Mouse (Mus musculus) limb, embryonic 11.5 days (tissue): ENCODE results near the gene Rmi2. TPM values are rescaled to one million over a fixed set of nuclear protein-coding genes. Genes with fewer than 3 reads are reported as not detected.

ENCODE experiments used
- ATAC-seq: fragments of 200-750 bp; cut with Nextera tagmentation; 2 replicates; pipeline ENCODE4 v1.8.0; 2017; ENCODE audit warnings: low read depth; ENCODE audit not compliant: insufficient number of reproducible peaks, low FRiP score, low TSS enrichment
- DNase-seq: peaks from one replicate; pipeline ENCODE4 v3.0.0-alpha.2; 2015; ENCODE audit warnings: low spot score
- H3K27ac ChIP-seq: fragments of 300-500 bp; sonication (generic); replicated peaks from 2 replicates; pipeline ENCODE4 v1.5.1; 2014; ENCODE audit warnings: low read depth, mild to moderate bottlenecking, low read length
- H3K27me3 ChIP-seq: fragments of 300-500 bp; sonication (generic); 2 replicates; pipeline ENCODE4 v1.6.1; 2014; ENCODE audit warnings: mild to moderate bottlenecking, low read length, mixed read lengths; ENCODE audit not compliant: control insufficient read depth, insufficient read depth
- H3K36me3 ChIP-seq: fragments of 300-500 bp; sonication (generic); 2 replicates; pipeline ENCODE4 v1.6.1; 2014; ENCODE audit warnings: mild to moderate bottlenecking, low read length, moderate library complexity, mixed read lengths; ENCODE audit not compliant: control insufficient read depth, insufficient read depth
- H3K4me1 ChIP-seq: fragments of 300-500 bp; sonication (generic); 2 replicates; pipeline ENCODE4 v1.6.1; 2014; ENCODE audit warnings: low read length, mixed read lengths; ENCODE audit not compliant: control insufficient read depth, insufficient read depth
- H3K4me2 ChIP-seq: fragments of 300-500 bp; sonication (generic); 2 replicates; pipeline ENCODE4 v1.6.1; 2014; ENCODE audit warnings: low read depth, mild to moderate bottlenecking, moderate library complexity; ENCODE audit not compliant: severe bottlenecking
- H3K4me3 ChIP-seq: fragments of 300-500 bp; sonication (generic); 2 replicates; pipeline ENCODE4 v1.5.1; 2014; ENCODE audit warnings: low read depth, low read length
- H3K9ac ChIP-seq: fragments of 300-500 bp; sonication (generic); 2 replicates; pipeline ENCODE4 v1.6.1; 2014; ENCODE audit warnings: mild to moderate bottlenecking, low read length
- H3K9me3 ChIP-seq: fragments of 300-500 bp; sonication (generic); 2 replicates; pipeline ENCODE4 v1.6.1; 2016; ENCODE audit warnings: low read length; ENCODE audit not compliant: control insufficient read depth
- WGBS: fragments of 180-500 bp; shearing (Covaris S2); extraction: QIAGEN DNeasy Blood & Tissue Kit; methylation state at CpG from one replicate; pipeline ENCODE4 v1.1.7; 2014; 5-methylcytosine and 5-hydroxymethylcytosine counted together
- polyA plus RNA-seq: library from polyadenylated mRNA; unstranded; fragments of >200 nt; fragmentation: Nextera tagmentation; extraction: Ambion mirVana; gene quantifications from 2 replicates; pipeline ENCODE4 v1.2.1, GENCODE M21; 2014

Gene Rmi2
- polyA plus RNA-seq, 1 experiment from 2014 or later = 4.3 TPM

DNA sequence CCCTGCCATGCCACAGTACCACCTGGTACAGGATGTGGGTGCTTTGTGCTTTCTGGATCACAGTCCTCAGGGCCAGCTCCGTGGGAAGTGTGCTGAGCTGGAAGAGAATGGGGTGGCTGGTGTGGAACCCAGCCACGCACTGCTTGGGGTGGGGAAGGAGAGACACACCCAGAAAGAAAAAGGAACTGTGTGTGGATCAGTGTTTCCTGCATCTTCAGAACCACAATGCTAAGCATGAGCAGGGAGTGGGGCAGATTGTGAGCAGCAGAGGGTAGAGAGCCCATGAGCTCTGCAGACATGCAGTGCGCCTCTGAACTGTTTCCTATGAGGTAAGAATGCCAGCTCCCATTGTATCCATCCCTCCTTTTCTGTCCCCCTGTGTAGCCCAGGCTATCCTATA, 43.4 kb downstream of the Rmi2 start:
- DNase-seq = no peak
- peaks cover 3% of the 10 kb centered on the region; the same call in 1 of the 2 replicates for H3K4me1 ChIP-seq
- no peaks in the 10 kb centered on the region for H3K27me3 ChIP-seq
- WGBS = 83% methylated on average over 3 of the region's 3 CpGs
- no peak overlapping the region for H3K27ac ChIP-seq
- ATAC-seq = no peak
- no peaks in the 10 kb centered on the region for H3K9me3 ChIP-seq
- no peak overlapping the region for H3K4me3 ChIP-seq
- H3K4me2 ChIP-seq = no peak overlapping the region
- H3K9ac ChIP-seq = no peak overlapping the region
- no peaks in the 10 kb centered on the region for H3K36me3 ChIP-seq

DNA sequence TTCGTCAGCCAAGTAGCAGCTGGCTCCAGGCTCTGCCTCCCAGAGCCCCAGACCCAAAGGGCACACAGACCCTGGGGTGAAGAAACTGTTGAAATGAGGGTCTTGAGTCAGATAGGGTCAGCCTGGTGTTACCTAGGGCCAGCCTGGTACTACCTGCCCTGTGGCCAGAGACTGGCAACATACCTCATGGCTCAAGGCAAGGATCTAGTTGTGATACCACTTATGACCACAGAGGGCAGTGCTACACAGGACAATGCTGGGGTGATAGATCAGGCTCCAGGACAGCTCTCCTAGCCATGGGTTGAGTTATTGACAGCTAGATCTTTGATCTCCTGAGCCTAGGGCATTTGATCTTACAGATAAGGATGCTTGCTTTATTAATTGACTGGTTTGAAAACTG, 44.6 kb downstream of the Rmi2 start:
- DNase-seq (peak; percentile 79), ATAC-seq (0 out of 2 replicates have a peak, but pooled peaks have one; percentile 37)
- peaks cover 3% of the 10 kb centered on the region; the same call in 1 of the 2 replicates for H3K4me1 ChIP-seq
- WGBS = 100% methylated on average over 1 of the region's 1 CpGs
- H3K27ac ChIP-seq = no peak overlapping the region
- no peaks in the 10 kb centered on the region for H3K36me3 ChIP-seq
- no peak overlapping the region for H3K9ac ChIP-seq
- H3K27me3 ChIP-seq = no peaks in the 10 kb centered on the region
- no peak overlapping the region for H3K4me3 ChIP-seq
- H3K9me3 ChIP-seq = no peaks in the 10 kb centered on the region
- H3K4me2 ChIP-seq = no peak overlapping the region

DNA sequence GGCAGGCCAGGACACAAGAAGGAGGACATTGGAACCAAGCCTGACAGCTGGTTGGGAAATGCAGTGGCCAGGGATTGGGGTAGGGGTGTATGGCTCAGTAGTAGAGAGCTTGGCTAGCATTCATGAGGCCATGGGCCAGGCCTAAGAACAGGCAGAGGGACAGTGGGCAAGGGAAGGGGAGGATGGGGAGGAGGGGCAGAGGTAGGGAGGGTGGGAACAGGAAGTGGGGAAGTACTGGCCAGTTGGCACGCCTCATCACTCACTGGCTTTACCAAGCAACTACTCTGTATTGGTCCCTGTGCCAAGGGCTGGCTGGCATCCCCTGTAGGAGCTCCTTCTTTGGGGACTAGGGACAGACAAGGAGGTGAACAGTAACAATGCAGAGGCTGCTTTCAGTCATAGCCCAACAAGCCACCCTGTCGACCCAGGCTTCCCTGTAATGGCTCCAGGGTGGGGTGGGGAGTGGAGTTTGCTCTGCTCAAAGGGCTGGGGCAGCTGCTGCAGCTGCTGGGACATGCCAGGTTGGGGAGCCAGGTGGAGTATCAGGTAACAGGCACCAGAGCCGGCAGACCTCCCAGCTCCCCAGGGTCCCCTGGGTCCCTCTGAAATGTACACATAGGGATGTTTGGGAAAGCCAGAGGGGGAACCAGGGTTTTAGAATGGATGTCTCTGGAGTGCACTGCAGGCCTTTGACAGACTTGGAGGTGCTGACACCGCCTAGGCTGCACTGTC, 46.5 kb downstream of the Rmi2 start:
- no peaks in the 10 kb centered on the region for H3K9me3 ChIP-seq
- H3K4me2 ChIP-seq = no peak overlapping the region
- 45% methylated on average over 4 of the region's 4 CpGs for WGBS
- H3K27ac ChIP-seq = no peak overlapping the region
- peaks cover 3% of the 10 kb centered on the region; the same call in 1 of the 2 replicates for H3K4me1 ChIP-seq
- H3K36me3 ChIP-seq = no peaks in the 10 kb centered on the region
- H3K9ac ChIP-seq = no peak overlapping the region
- H3K27me3 ChIP-seq = no peaks in the 10 kb centered on the region
- no peak for ATAC-seq
- no peak overlapping the region for H3K4me3 ChIP-seq
- DNase-seq = no peak

DNA sequence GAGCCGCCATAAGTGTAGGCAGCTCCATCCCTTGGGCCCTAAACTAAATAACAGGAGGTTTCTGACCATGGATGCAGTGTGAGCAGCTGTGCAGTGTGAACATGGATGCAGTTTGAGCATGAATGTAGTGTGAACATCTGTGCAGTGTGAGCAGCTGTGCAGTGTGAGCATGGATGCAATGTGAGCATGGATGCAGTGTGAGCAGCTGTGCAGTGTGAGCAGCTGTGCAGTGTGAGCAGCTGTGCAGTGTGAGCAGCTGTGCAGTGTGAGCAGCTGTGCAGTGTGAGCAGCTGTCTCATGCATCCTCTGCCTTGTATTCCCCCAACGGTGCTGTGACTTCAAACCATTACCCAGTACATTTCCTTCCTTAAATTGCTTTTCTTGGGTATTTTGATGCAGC, 52.6 kb downstream of the Rmi2 start:
- no peaks in the 10 kb centered on the region for H3K36me3 ChIP-seq
- H3K4me2 ChIP-seq = no peak overlapping the region
- no peaks in the 10 kb centered on the region for H3K27me3 ChIP-seq
- no peaks in the 10 kb centered on the region for H3K9me3 ChIP-seq
- H3K4me1 ChIP-seq = no peaks in the 10 kb centered on the region
- ATAC-seq (no peak), DNase-seq (no peak)
- H3K4me3 ChIP-seq = no peak overlapping the region
- no peak overlapping the region for H3K27ac ChIP-seq
- 92% methylated on average over 2 of the region's 2 CpGs for WGBS
- no peak overlapping the region for H3K9ac ChIP-seq

DNA sequence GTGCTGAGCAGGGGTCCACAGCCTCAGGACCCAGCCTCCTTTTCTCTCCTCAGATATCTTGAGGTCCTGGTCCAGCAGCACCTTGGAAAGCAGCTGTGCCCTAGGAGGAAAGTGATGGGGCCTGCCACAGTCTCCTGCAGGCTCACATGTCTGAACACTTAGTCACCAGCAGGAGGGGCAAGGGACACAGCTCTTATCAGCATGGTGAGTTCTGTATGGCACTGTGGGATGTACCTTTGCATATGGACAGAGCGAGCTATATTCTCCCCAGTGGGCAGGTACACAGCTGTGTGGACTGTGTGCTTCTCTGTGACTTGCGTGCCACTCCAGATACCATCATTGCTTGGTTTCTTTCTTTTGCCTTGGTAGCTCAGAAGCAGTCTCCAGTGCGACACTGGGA, 55.5 kb downstream of the Rmi2 start:
- Histone ChIP-seq H3K4me2 (no peak overlapping the region), H3K27me3 (no peaks in the 10 kb centered on the region), H3K9ac (no peak overlapping the region), H3K36me3 (no peaks in the 10 kb centered on the region), H3K4me1 (no peaks in the 10 kb centered on the region), H3K9me3 (no peaks in the 10 kb centered on the region), H3K4me3 (no peak overlapping the region), H3K27ac (no peak overlapping the region)
- WGBS = 87% methylated on average over 3 of the region's 3 CpGs
- ATAC-seq (no peak), DNase-seq (no peak)

DNA sequence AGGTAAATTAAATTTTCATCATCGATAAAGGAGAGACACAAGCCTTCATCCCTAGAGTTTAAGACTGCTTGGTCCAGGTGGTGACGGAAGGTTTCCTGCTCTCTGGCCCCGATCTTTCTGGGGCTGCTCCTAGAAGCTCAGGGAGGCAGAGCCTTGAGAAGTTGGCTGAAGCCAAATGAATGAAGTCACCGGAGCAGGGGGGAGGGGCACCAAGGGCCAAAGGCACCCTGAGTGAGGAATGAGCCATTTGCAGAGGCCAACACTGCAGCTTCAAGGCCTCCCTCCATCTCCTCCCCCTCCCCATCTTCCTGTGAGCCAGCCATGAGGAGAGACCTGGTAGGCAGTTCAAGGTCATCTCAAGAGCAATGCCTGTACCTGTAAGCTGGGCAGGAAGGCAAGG, 58.3 kb downstream of the Rmi2 start:
- H3K4me2 ChIP-seq = no peak overlapping the region
- H3K27me3 ChIP-seq = no peaks in the 10 kb centered on the region
- no peak for ATAC-seq
- H3K9me3 ChIP-seq = no peaks in the 10 kb centered on the region
- H3K9ac ChIP-seq = no peak overlapping the region
- DNase-seq = no peak
- WGBS = 68% methylated on average over 4 of the region's 4 CpGs
- no peak overlapping the region for H3K27ac ChIP-seq
- no peak overlapping the region for H3K4me3 ChIP-seq
- H3K4me1 ChIP-seq = no peaks in the 10 kb centered on the region
- no peaks in the 10 kb centered on the region for H3K36me3 ChIP-seq

DNA sequence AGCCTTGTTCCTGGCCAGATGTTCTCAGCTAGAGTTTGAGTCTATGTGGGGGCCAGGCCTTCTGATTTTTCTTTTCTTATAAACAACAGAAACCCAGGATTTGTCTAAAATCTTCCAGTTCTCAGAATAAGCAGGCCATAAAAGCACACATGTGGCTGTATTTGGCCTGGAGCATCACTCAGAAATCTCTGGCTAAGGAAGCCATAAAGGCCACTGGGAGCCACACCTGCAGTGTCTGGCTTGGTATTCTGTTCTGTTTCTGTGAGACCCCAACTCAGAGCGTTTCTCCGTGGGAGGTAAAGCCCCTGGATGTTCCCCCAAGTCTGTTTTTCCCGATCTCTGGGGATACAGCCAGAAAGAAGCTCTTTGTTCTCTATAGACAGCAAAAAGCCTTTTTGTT, 61.0 kb downstream of the Rmi2 start:
- Histone ChIP-seq H3K4me3 (no peak overlapping the region), H3K9ac (no peak overlapping the region), H3K27ac (no peak overlapping the region), H3K36me3 (0 out of 2 replicates have a peak, but pooled peaks cover under 1% of the 10 kb centered on the region), H3K9me3 (no peaks in the 10 kb centered on the region), H3K4me2 (no peak overlapping the region), H3K27me3 (no peaks in the 10 kb centered on the region), H3K4me1 (no peaks in the 10 kb centered on the region)
- DNase-seq (no peak), ATAC-seq (no peak)
- WGBS = 75% methylated on average over 3 of the region's 3 CpGs

DNA sequence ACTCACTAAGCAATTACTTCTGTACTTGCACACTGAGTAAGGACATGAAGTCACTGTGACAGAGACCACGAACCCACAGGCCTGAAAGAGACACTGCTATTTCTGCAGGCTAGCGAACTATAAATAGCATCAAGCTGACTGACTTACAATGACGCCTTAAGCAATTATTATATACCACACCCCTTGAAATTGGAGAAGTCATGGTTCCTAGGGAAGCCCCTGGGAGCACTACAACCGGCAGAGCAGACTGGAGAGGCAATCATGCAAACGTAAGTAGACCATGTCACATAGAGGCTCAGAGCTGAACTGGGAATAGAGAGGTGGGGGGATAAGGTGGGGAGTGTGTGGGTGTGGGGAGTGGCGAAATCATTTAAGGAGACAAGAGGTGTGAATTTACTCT, 62.5 kb downstream of the Rmi2 start:
- DNase-seq = no peak
- WGBS = 42% methylated on average over 6 of the region's 6 CpGs
- Histone ChIP-seq H3K4me2 (no peak overlapping the region), H3K4me1 (no peaks in the 10 kb centered on the region), H3K27ac (no peak overlapping the region), H3K36me3 (0 out of 2 replicates have a peak, but pooled peaks cover 2% of the 10 kb centered on the region), H3K9me3 (no peaks in the 10 kb centered on the region), H3K4me3 (no peak overlapping the region), H3K9ac (no peak overlapping the region), H3K27me3 (no peaks in the 10 kb centered on the region)
- ATAC-seq = no peak

DNA sequence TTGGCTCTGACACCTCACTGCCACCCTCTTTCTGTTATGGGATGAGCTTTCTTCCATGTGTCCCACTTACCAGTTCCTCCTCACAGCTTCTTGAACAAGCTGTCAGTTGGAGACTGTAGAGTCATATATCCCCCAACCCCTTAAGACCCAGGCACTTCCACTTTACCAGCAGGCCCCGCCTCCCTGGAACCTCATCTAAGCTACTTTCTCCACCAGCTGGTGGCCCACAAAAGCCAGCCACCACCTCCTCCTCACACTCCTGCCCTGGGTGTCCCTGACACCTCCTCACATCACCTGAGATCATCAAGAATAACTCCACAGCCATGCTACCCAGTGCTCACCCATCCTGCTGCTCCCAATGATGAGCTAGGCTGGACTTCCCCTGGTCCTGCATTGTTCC, 65.9 kb downstream of the Rmi2 start:
- no peak for DNase-seq
- H3K9me3 ChIP-seq = no peaks in the 10 kb centered on the region
- H3K9ac ChIP-seq = no peak overlapping the region
- no peak overlapping the region for H3K27ac ChIP-seq
- H3K36me3 ChIP-seq = 0 out of 2 replicates have a peak, but pooled peaks cover 2% of the 10 kb centered on the region
- ATAC-seq = no peak
- H3K4me2 ChIP-seq = no peak overlapping the region
- 71% methylated on average over 1 of the region's 1 CpGs for whole genome bisulfite sequencing
- H3K27me3 ChIP-seq = no peaks in the 10 kb centered on the region
- H3K4me3 ChIP-seq = no peak overlapping the region
- H3K4me1 ChIP-seq = peaks cover 6% of the 10 kb centered on the region; the same call in 1 of the 2 replicates
